Mouse (Mus musculus) bone marrow, adult 2 months (tissue): ENCODE results near the gene Olfr1392.

Experiments used
- CTCF ChIP-seq: fragments of 200-500 bp; IDR thresholded peaks from 2 replicates; pipeline ENCODE4 v1.5.1; 2011; ENCODE audit warnings: low read length, control low read depth; ENCODE audit not compliant: control insufficient read depth, insufficient read depth
- POLR2A ChIP-seq: fragments of 200-500 bp; IDR thresholded peaks from 2 replicates; pipeline ENCODE4 v1.6.1; 2011; ENCODE audit warnings: low read depth, mild to moderate bottlenecking, control low read depth, low read length, borderline replicate concordance; ENCODE audit not compliant: control insufficient read depth

DNA sequence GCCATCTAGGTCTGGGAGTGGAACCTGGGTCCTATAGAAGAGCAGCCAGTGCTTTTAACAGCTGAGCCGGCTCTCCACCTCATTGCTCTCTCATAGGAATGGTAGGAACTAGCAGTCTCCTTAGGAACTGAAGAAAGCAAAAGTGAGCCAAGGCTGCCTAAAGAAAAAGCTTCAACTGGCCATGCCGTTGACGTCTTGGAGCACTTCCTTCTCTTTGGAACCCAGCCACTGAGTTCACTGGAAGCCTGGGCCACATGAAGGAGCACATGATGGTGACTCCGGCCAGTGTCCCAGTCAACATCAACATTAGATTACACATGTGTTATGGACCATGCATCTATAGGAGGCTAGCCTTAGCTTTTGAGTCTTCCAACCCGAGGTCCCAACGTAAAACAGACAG is 32.0 kb upstream of the Olfr1392 start:
- no peak for TF ChIP-seq CTCF
- no peak for TF ChIP-seq POLR2A
